Mouse (Mus musculus) stomach, postnatal 0 days (tissue): ENCODE measurements around the gene Hapln4.

Source experiments
- CTCF ChIP-seq: IDR thresholded peaks from 2 replicates; pipeline ENCODE4 v1.5.1; 2016; ENCODE audit warnings: antibody characterized with exemption, low read depth, mild to moderate bottlenecking, moderate library complexity
- EP300 ChIP-seq: optimal IDR thresholded peaks from 2 replicates; pipeline ENCODE3; 2016; ENCODE audit warnings: antibody characterized with exemption

DNA sequence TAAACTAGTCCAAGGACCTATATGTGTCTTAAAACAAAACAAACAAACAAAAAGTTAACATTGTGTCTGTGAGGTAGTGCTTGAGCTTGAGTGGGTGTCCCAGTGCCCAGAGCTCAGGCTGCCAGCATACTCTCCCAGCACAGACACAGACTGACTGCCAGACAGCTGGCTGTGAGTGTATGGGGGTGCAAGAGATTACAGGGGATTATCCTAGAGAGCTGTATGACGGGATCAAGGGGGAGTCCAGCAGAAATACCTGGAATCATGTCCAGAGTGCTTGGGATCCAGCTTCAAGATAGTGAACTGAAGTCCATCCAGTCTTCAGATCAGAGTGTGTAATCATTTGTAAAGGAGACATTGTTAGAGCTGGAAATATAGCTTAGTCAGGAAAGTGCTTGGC is 25.5 kb upstream of the Hapln4 start:
- no peak for TF ChIP-seq CTCF
- TF ChIP-seq EP300 = no peak
